Mouse (Mus musculus): ENCODE measurements around the gene Apon.
"Not testable (repeated sequence)": the region's sequence is repeated elsewhere in the genome, so short reads cannot be mapped to it uniquely, and the experiment has no call there.

The Apon gene

DNA sequence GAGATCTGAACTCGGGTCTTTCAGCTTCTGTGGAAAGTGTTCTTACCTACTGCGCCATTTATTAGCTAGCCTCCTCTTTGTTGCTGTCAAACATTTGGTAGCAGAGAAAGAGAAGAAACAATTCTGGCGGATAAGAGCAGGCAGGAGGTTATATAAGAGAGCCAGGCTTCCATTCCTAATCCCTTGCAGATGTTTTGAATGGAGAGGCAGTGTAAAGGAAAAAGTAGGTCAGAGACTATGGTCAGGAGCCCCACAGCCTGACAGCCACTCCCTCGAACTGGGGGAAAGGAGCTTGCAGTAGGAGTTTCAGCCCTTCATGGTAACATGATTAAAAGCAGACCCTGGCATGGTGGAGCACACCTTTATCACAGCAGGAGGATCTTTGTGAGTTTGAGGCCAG lies 17.6 kb upstream of the Apon start:
- no peak for DNase-seq (ENCODE audit: low spot score)

DNA sequence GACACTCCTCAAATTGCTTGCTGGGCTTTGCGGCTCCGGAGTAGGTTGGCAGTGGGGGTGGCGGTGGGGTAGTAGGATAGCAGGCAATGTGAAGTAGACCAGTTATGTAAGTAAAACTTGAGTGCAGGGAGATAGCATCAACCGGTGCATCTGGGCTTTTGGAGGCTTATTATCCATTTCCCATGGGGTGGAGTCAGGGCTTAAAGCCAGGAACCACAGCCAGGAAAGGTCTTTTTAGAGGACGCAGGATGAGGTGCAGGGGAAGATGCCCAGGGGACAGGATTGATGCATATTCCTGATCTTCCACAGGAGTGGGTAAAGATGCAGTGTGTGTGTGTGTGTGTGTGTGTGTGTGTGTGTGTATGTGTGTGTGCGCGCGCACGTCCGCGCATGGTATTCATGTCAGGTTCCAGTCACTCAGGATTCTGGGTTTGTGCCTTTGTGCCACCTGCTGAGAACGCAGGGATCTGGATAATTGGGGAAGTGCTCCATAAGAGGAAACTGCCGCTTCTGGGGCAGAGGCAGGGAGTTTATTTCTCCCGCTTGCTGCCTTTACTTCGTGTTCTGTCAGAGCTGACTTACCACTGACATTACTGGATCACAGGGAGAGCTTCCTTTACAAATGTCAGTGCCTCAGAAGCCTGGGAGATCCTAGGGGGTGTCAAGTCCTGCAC lies 16.0 kb upstream of the Apon start:
- no peak for DNase-seq (ENCODE audit: low spot score)

DNA sequence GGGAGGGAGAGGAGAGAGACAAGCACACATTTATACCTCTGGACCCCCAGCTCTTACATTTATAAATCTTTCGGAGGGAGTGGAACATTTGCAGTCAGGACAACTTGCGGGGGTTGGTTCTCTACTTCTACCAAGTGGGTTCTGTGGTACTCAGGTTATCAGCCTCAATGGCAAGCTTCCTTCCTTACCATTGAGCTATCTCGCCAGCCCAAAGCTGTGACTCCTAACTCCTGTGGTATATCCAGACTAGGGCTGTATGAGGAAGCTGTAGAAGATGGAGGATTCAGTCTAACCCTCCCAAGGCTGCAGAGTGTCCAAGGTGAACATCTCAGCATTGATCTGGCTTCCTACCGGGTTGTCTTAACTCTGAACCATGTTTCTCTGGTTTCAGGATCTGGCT lies 14.8 kb upstream of the Apon start:
- DNase-seq (ENCODE audit: low spot score), result no peak

DNA sequence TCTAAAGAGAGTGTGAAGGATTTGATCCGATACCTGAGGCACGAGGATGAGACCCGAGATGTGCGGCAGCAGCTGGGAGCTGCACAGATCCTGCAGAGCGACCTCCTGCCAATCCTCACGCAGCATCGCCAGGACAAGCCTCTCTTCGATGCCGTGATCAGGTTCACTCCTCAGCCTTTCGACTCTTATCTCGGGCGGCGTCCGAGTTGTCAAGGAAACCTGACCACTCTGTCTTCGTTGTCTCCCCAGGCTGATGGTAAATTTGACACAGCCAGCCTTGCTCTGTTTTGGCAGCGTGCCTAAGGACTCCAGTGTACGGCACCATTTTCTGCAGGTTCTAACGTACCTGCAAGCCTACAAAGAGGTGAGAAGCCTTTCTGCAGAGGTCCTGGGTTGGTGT lies 13.8 kb upstream of the Apon start:
- DNase-seq (ENCODE audit: low spot score), result no peak

DNA sequence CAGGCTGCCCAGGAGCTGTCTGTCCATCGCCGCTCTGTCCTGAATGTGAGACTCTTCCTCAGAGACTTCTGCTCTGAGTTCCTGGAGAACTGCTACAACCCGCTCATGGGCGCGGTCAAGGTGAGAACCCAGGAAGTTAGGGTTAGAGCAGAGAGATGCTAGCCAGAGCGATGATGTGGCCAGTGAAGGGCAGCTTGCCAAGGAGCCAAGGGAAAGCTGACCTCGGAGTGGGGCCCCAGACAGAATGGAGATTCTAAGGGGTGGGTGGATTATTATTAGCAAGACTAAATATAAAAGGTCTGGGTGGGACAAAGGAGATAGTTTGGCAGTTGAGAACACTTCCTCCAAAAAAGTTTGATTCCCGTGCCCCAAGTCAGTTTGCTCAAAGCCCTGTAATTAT lies 10.6 kb upstream of the Apon start:
- no peak for DNase-seq (ENCODE audit: low spot score)

DNA sequence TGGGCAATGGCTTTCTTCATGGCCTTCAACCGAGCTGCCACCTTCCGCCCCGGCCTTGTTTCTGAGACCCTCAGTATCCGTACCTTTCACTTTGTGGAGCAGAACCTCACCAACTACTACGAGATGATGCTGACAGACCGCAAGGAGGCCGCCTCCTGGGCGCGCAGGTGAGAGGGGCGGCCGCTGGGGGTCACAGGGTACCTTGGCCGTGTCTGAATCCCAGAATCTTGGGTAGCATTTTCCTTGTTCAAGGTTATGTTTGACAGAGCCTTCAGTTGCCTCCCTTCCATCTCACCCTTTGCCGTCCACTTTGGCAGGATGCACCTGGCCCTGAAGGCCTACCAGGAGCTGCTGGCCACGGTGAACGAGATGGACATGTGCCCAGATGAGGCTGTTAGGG lies 9.8 kb upstream of the Apon start:
- DNase-seq (ENCODE audit: low spot score), result no peak

DNA sequence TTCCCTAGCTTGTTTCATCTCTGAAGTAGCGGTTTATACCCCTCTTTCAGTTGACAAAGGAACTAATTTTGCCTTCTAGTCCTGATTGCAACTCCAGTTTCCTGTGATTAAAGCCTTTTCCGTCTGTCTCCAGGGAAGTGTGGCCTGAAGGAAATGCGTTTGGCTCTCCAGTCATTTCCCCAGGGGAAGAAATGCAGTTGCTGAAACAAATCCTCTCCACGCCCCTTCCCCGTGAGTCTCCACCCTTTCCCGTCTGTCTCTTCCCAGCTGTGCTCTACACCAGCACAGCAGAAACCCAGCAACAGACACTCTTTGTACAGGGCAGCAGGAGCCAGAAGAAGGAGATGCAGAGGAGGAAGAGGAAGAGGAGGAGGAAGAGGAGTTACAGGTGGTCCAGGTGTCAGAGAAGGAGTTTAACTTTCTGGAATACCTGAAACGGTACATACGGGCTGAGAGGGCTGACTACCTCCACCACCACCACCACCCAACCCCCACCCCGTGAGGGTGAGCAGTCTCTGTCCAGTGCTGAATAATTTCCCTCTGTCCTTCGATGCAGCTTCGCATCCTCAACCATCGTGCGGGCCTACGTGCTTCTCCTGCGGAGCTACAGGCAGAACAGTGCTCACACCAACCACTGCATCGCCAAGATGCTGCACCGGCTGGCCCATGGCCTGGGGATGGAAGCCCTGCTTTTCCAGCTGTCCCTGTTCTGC lies 6.7 kb upstream of the Apon start:
- DNase-seq (ENCODE audit: low spot score), result no peak

DNA sequence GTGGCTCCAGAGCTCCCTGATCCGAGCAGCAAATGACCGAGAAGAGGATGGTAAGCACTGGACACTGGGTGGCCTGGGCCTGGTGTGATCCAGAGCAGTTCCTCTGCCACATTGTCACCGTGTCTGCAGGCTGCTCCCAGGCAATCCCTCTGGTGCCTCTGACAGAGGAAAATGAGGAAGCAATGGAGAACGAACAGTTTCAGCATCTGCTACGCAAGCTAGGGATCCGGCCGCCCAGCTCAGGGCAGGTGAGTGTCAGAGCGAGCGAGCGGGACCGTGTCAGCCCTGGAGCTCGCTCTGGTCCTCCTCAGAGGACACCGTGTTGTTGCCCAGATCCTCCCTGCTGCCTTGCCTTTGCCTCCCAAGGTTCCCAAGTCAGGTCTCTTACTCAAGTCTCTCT lies 3.3 kb upstream of the Apon start:
- DNase-seq (ENCODE audit: low spot score), result no peak

DNA sequence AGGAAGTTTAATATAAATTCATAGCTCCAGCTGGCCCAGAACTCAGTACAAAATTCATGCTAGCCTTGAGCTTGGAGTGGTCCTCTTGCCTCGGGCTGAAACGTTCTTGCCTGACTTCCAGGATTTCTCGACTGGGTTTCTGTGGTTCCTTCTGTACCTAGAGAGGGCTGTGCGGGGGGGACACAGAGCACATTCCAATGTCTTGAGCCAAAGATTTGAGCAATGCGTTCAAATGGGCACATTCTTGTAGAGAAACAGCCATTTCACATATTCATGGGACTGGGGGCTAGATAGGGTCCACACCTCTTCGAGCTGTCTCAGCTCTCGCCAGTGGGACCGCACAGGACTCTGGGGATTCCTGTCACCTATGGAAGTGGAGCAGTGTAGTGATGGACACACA lies 2.0 kb downstream of the Apon start:
- no peak for DNase-seq (ENCODE audit: low spot score)

DNA sequence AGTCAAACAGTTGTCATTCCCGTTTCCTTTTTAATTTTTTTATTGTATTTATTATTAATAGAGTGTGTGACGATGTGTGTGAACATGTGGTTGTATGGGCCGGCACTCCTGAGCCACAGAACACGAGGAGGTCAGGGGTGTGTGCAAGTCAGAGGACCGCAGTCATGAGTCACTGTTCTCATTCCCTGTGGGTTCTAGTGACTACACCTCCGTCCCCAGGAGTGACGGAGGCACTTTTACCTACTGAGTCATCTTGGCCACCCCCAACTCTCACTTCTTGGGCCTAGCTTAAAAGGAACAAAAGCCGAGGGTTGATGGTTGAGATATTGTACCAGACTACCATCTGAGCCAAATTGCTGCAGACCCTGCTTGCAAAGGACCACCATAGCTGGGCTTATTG lies 2.4 kb downstream of the Apon start:
- DNase-seq (ENCODE audit: low spot score), result no peak

DNA sequence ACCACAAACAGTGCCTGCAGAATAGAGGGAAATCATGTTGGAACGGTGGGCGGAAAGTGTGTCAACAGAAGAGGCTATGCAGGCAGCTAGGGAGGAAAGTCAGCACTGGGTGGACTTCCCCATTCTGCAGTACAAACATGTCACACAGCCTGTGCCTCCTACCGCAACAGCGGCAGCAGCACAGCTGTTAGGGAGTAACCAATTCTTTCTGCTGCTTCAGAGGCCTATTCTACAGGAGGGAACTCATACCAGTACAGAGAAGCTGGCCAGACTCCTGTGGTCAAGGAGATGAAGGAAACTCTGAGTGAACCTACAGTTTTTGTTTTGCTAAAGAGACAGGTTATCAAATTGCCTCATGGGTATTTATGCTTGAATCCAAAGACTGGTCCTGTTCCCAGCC lies 5.1 kb downstream of the Apon start:
- no peak for DNase-seq (ENCODE audit: low spot score)

DNA sequence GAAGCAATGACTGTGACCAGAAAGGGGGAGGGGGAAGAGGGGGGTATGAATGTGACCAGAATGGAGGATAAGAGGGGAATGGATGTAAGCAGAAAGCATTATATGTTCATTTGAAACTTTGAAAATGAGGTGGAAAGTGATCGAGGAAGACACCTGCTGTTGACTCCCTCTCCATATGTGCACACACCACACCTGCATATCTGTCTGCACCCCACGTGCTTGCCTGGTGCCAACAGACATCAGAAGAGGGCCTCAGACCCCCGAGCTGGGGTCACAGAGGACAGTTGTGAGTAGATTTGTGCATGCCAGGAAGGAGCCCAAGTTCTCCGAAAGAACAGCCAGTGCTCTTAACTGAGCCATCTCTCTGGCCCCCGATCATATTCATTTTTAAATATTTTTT lies 6.0 kb downstream of the Apon start:
- DNase-seq (ENCODE audit: low spot score), result no peak

DNA sequence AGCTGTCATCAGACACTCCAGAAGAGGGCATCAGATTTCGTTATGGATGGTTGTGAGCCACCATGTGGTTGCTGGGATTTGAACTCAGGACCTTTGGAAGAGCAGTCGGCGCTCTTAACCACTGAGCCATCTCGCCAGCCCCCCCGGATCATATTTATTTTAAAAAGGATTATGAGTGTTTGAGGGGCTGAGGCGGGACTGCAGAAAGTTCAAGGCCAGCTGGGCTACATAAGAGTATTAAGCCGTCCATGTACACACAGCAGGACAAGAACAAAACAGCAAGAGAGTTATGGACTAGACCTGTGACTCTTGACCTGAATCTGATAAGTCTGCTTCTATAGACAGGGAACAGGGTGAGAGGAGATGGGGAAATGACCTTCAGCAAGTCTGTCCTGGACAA lies 6.5 kb downstream of the Apon start:
- DNase-seq (ENCODE audit: low spot score), result not testable (repeated sequence)

DNA sequence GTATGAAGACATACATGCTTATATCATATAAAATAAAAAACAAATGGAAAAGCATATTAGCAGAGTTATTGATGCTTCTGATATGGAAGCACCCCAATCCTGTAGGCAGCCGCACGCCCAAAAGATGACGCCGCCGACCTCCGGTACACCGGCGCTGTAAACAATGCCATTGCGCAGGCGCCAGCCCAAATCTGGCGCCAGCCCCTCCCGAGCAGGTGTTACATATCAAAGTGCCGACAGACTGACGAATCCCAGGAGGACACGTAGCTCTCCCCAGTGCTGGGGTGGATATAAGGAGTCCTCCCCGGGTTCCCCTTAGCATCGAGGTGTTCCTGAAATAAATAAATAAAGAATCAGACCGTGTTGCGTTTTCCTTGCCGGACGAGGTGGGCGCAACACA lies 8.4 kb downstream of the Apon start:
- DNase-seq (ENCODE audit: low spot score), result no peak

DNA sequence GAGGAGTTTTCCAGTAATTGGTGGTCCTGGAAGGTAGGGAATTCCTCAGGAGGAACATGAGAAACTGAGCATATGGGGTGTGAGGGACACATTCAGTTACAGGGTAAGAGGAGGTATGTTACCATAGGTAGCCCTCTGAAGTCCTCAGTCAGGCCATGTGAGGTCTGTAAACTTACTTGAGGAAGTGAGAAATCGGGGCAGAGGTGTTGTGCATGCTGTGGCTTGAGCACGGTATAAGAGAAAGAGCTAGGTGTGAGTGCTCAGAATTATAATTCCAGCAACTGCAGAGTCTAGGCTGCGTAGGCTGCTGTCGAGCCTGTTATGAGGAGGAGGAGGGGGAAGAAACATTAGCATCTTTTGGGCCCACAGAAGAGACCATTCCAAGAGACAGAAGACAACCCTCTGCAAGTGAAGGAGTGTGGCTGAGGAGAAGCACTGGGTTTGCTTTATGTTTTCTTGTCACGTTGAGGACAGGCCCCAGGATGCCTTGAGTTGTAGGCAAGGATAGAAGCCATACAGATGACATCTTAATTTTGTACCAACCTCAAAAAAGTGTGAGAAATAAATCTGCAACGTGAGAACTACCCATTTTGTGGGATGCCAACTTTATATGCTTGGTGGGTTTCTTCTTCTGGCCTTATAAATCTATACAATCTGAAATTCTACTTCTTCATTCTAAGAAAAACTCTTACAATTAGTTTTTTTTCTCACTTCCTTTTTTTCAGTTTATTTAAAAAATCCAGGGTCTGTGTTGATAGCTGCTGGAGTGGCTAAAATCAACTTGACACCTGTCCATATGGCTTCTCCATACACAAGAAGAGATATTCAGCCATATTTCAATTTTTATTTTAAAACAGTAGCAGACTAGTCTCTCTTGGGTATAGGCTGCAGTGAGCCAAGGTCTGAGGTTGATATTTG lies 9.8 kb downstream of the Apon start:
- no peak for DNase-seq (ENCODE audit: low spot score)

DNA sequence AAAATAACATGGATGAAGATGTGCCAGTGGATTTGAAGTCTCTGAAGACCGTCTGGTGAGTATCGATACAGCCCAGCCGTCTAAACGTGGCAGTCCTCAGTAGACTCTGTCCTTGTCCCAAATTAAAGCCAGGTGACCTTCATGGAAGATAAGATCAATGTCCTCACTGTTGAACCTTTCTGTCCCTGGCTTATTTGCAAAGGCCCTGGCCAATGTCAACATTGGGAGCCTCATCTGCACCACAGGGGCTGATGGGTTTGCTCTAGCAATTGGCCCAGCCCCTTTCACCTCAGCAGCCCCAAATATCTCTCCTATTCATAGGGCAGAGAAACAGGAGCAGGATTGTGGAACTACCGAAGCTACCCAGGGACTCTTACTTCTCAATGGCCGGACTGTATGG lies 14.5 kb downstream of the Apon start, which contains the start of gene Apof:
Gene Apof, plus strand, starts transcription at position 301 of the 400 bp plus-strand sequence.
- no peak for DNase-seq (ENCODE audit: low spot score)

DNA sequence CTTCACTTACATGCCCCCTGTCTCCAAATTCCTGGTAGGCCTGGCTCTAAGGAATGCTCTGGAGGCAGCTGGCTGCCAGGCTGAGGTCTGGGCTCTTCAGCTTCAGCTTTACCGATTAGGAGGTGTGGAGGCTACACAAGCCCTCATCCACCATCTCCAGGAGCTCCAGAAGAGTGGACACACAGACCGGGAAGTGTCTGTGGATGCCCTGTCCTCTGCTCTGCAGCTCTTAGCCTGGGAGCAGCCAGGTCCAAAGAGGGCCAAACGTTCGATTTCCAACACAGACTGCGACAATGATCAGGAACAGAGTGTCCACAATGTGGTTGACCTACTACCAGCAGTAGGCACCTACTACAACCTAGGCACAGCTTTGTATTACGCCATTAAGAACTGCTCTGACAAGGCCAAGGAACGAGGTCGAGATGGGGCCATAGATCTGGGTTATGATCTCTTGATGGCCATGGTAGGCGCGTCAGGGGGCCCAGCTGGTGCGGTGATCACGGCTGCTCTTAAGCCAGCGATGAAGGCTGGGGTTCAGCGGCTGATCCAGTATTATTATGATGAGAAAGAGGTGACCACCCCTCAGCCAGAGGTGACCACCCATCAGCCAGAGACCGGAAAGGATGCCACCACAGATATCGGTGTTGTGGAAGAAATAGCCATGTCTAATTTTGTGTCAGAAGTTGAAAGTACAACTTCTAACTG lies 15.5 kb downstream of the Apon start:
- no peak for DNase-seq (ENCODE audit: low spot score)

DNA sequence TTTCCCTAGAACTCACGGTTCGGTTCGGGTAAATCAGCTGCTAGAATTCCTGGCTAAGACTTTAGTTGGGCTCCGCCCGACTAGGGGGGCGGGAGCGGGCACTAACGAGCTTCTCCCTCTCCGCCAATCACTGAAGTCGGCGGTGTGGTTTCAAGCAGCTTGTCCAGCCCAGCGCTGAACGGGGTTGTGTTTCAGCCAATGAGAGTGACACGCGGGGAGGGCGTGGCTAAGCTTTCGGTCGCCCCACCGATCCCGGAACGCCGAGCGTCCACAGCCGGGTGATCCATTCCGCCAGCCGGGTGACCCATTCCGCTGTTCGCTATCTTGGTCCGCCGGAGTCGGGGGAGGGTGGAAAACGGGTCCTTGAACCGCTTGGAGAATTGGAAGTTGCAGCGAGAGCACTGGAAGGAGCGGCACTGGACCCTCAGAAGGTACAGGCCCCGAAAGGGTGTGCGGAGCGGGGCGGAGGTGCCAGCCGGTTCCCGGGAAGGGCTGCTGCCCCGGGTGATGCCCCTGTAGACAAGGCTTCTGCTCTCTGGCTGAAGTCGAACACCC lies 16.5 kb downstream of the Apon start, which contains the start of gene Stat2:
Gene Stat2, plus strand, starts transcription at position 273 of the 555 bp plus-strand sequence.
- peak; percentile 81 for DNase-seq (ENCODE audit: low spot score)

DNA sequence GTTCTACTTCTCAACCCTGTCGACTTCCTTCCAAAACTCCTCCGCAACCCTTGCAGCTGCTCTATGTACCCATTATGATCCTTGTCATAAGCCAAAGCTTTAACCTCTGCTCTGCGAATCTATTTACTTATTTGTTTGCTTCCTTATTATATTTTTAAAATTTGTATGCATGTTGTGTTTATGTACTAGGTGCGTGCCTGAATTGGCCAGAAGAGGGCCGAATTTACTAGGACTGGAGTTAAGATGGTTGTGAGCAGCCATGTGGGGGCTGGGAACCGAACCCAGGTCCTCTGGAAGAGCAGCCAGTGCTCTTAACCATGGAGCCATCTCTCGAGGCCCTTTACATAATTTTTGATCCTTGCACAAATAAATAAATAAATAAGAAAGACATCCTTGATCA lies 17.0 kb downstream of the Apon start:
- no peak for DNase-seq (ENCODE audit: low spot score)

DNA sequence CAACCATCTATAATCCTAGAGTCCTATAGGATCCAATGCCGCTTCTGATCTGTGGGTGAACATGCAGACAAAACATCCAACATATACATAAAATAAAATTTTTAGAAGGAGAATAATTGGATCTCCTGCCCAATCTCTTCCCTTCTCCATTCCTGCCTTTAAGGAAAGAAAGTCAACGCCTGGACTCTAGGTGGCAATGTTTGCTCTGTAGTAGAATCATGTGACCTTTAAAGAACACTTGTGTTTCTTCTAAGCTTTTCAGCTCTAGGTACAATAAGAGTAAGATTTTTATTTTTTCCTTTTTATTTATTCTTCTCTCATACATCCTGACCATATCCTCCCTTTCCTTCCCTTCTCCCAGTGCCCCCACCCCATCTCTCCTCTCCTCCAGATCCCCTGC lies 18.0 kb downstream of the Apon start:
- DNase-seq (ENCODE audit: low spot score), result no peak

DNA sequence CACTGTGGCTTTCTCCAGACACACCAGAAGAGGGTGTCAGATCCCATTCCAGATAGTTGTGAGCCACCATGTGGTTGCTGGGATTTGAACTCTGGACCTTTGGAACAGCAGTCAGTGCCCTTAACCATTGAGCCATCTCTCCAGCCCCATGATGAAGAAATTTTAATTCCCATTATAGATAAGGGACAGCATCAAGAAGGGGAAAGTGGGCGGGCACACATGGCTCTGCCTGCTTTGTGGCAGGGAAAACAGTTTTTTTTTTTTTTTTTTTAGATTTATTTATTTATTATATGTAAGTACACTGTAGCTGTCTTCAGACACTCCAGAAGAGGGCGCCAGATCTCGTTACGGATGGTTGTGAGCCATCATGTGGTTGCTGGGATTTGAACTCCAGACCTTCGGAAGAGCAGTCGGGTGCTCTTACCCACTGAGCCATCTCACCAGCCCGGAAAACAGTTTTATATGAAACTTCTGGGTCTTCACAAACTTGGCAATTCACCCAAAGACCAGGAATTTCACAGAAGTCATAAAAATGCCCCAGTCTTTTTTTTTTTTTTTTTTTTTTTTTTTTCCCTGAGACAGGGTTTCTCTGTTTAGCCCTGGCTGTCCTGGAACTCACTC lies 19.0 kb downstream of the Apon start:
- DNase-seq (ENCODE audit: low spot score), result not testable (repeated sequence)

Data from ovary, postnatal 10 days (tissue).